Mouse (Mus musculus) CH12.LX (cell line): Measurements from ENCODE around the gene Impdh1.

Source experiments
- CHD2 ChIP-seq: IDR thresholded peaks from 2 replicates; pipeline ENCODE4 v1.6.1; 2011; ENCODE audit warnings: low read length, improper control_type of control experiment
- CTCF ChIP-seq, 2 experiments: IDR thresholded peaks in 1 of 2; conservative IDR thresholded peaks in 1 of 2; 2 replicates each; pipeline ENCODE4 v1.5.1; 2011 to 2012; ENCODE audit warnings: low read depth in 2 of 2, low read length in 2 of 2, improper control_type of control experiment in 1 of 2, inconsistent platforms in 1 of 2, mild to moderate bottlenecking in 1 of 2, moderate library complexity in 1 of 2
- E2F4 ChIP-seq: IDR thresholded peaks from 2 replicates; pipeline ENCODE4 v1.6.1; 2011; ENCODE audit warnings: low read depth, low read length, improper control_type of control experiment; ENCODE audit not compliant: insufficient replicate concordance
- IRF4 ChIP-seq: IDR thresholded peaks from 2 replicates; pipeline ENCODE4 v1.6.1; 2014; ENCODE audit warnings: low read depth, mild to moderate bottlenecking, inconsistent platforms, low read length, improper control_type of control experiment
- KAT2A ChIP-seq: IDR thresholded peaks from 2 replicates; pipeline ENCODE4 v1.6.1; 2012; ENCODE audit warnings: low read length, improper control_type of control experiment, inconsistent platforms; ENCODE audit not compliant: insufficient replicate concordance
- MAFK ChIP-seq: IDR thresholded peaks from 2 replicates; pipeline ENCODE4 v1.6.1; 2011; ENCODE audit warnings: low read length, improper control_type of control experiment; ENCODE audit not compliant: insufficient replicate concordance
- SIN3A ChIP-seq: IDR thresholded peaks from 2 replicates; pipeline ENCODE4 v1.6.1; 2012; ENCODE audit warnings: low read length, improper control_type of control experiment, inconsistent platforms
- ZC3H11A ChIP-seq: IDR thresholded peaks from 2 replicates; pipeline ENCODE4 v1.6.1; 2012; ENCODE audit warnings: low read depth, mild to moderate bottlenecking, inconsistent platforms, low read length, improper control_type of control experiment

DNA sequence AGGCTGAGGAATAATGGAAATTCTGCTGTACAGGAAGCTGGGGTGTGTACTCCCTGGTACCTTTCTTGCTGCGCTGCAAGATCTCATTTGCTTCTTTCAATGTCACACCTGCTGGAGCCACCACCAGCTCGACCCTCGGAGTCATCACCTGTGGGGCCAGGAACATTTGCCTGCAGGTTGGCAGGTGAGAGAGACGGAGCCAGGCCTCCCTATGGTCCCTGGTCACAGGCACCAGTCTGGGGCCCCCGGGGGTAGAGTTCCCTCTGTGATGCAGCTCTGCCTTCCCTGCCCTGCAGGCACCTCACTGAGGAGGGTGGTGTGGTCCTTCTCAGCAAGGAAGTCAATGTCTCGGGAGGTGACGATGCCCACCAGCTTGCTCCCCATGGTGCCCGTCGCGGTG lies 10.2 kb downstream of the Impdh1 start:
- TF ChIP-seq MAFK: no peak
- no peak for TF ChIP-seq IRF4
- TF ChIP-seq SIN3A: no peak
- TF ChIP-seq KAT2A: no peak
- no peak for TF ChIP-seq CHD2
- no peak for TF ChIP-seq CTCF (conservative IDR thresholded peaks at IDR 0.05 in 1 of 2, IDR thresholded peaks at IDR 0.05 in 1 of 2; ENCODE audit: low read depth in 2 of 2, low read length in 2 of 2)
- no peak for TF ChIP-seq ZC3H11A
- no peak for TF ChIP-seq E2F4
